Mouse (Mus musculus): Measurements from ENCODE around the gene Hist1h2ak.
"Not testable (repeated sequence)": the region's sequence is repeated elsewhere in the genome, so short reads cannot be mapped to it uniquely, and the experiment has no call there.

Hist1h2ak gene
- long read RNA-seq, experiment 1 = 0 reads
- long read RNA-seq, experiment 2 = 0 reads

DNA sequence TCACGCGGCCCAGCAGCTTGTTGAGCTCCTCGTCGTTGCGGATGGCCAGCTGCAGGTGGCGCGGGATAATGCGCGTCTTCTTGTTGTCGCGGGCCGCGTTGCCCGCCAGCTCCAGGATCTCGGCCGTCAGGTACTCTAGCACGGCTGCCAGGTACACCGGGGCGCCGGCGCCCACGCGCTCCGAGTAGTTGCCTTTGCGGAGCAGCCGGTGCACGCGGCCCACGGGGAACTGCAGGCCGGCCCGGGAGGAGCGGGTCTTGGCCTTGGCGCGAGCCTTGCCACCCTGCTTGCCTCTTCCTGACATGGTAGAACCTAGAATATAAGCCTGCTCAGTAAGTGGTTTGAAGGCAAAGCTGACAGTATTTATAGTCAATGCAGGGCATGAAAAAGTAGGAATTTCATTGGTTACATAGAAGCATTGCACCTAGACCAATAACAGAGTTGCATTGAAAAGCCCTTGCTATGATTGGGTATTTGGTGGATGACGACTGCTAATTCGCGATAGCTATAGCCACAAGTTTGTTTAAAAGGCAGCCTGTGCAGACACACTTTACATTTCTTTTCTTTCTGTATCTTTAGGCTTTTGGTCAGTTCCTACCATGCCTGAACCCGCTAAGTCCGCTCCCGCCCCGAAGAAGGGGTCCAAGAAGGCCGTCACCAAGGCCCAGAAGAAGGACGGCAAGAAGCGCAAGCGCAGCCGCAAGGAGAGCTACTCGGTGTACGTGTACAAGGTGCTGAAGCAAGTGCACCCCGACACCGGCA is at the start of gene Hist1h2ak, which contains the start of gene Hist1h2bn:
Hist1h2ak (minus strand) TSS at position 304 of the 762 bp plus-strand sequence.
Hist1h2bn (plus strand) TSS at position 600 of the 762 bp plus-strand sequence.
- intact Hi-C loops (cut with DNase I) = not testable (repeated sequence)

DNA sequence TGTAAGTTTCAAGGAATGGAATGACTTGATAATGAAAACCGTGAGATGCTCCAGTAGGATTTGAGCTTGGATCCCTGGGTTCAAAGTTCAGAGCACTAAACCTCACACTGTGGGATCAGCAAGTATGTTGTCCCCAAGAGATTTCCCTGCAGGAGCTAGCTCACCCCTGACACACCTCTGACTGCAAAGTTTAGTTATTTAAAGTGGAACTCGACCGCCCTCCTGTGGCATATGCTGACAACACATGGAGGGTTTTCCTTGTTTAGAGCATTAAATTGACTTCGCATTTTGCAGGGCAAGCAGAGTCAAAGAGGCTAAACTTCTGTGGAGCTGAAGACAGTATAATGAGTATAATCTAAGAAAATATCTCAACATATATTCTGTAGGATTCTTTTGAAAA is 49.4 kb upstream of the Hist1h2ak start:
- intact Hi-C loops (cut with DNase I) = not testable (repeated sequence)

DNA sequence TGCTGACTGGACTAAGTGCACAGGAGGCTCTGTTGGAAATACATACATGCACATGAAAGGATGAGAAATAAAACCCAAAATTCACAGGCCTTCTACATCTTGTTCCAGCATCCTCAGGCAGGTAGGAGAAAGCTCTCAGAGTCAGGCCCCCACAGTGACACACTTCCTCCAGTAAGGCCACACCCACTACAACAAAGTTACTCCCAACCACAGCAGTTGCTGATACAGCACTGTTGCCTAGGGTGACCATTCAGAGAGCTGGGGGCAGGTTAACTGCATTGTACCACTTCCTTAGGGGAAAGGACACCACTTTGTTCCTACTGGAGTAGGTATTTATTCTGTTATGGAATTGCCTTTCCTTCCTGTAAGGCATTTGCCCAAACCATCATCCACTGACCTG is 43.5 kb upstream of the Hist1h2ak start:
- intact Hi-C loops (cut with DNase I) = not testable (repeated sequence)

GRCm38 (mm10) chr13:21795584-21795983 is 42.0 kb upstream of the Hist1h2ak start:
- intact Hi-C loops (cut with DNase I) = no loop called here

DNA sequence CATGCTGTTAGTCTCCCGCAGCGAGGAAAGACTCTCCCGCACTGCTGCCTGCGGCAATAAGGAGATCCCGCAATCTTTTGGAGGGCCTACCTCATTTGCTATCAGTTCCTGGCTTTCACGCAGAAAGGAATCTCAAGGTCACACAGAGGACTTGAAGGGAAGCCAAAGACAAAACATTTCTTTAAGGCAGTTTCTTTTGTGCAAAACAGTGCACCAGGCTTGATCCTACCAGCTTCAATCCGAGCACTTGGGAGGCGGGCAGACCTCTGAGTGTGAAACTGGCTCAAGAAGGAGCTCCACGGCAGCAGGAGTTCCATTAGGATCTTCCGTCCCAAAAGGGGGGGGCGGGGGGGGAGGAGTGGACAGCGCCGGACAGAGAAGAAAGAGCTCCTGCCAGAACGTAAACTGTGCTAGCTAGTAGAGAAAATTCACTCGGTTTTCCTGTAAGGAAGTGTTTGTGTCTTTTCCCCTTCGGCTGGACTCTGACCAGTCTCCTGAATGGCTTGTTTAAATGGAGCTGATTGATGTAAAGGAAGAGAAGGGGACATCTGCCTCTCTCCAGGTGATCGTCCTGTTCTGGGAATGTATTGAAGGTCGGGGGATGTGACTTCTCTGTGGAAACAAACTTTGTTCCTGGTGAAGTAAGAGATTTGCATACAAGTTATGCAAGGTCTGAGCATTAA is 37.1 kb upstream of the Hist1h2ak start:
- intact Hi-C loops (cut with DNase I) = no loop called here

DNA sequence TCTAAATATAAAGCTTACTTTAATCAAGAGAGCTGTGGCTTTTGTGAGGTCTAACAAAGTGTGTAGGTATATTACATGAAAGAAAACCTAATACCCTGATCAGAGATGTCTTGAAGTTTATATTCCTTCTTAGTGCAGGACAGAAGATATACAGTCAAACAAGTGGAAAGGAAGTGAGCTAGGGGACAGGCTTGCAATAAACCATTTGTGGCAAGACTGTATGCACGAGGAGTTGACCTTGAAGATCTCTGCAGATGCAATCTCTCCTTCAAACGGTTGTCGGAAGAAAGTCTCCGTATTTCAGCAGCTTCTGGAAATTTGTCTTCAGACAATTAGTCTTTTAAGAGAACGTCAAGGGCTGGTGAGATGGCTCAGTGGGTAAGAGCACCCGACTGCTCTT is 36.3 kb upstream of the Hist1h2ak start:
- intact Hi-C loops (cut with DNase I) = no loop called here

- intact Hi-C loops (cut with DNase I) = no loop called here
Measured at GRCm38 (mm10) chr13:21787760-21788593, 34.4 kb upstream of the Hist1h2ak start.

GRCm38 (mm10) chr13:21786899-21787629 is 33.4 kb upstream of the Hist1h2ak start, which contains the start of the genes Hist1h2an and Hist1h2bp:
TSS of gene Hist1h2an (minus strand) at chr13:21787218.
TSS of gene Hist1h2bp (plus strand) at chr13:21787461.
- intact Hi-C loops (cut with DNase I) = not testable (repeated sequence)

DNA sequence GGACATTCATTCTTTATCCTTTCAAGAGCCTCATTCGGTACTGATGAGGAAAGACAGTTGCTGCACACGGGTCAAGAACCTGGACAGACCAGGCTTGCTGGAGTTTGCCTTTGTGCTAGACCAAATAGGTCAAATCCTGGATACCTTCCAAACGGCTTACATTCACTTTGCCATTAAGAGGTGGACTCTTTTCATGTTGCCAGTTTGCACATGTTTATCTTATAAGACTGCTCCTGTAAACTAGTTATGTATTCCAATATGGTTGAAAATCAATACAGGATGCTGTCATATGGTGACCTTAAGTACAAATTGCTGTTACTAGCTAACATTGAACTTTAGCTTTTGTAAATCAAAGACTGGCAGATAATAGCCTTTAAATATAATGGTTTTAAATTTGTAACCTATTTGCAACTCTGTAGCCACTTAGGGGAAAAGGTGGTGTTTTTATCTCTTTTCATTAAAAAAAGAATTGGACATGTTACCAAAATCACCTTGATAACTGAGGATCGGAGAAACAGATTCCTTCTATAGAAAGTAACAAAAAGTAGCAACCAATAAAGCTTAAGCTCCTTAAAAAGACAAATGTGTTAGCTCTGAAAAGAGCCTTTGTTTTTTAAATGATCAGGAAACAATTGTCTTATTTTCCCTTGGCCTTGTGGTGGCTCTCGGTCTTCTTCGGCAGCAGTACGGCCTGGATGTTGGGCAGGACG is 32.7 kb upstream of the Hist1h2ak start:
- intact Hi-C loops (cut with DNase I) = no loop called here

- intact Hi-C loops (cut with DNase I) = no loop called here
Measured at GRCm38 (mm10) chr13:21784311-21784710, 30.7 kb upstream of the Hist1h2ak start.

DNA sequence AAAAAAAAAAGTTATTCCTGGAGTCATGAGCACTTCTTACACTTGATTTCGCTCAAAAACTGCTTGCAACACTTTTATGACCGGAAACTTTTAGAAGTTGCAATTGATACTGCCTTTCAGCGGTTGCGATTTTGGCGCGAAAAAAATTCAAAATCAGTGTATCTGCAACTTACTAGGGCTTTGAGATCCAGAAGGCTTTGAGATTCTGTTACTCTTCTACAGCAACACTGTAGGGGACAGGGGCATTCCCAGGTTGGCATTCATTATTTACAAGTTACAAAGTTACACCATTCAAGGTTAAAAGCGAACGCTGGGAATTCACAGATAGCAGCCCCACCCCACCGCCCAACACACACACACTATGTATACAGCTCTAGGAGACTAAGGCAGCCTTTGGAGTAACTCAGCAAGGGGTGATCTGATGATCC is 30.1 kb upstream of the Hist1h2ak start:
- intact Hi-C loops (cut with DNase I) = no loop called here

DNA sequence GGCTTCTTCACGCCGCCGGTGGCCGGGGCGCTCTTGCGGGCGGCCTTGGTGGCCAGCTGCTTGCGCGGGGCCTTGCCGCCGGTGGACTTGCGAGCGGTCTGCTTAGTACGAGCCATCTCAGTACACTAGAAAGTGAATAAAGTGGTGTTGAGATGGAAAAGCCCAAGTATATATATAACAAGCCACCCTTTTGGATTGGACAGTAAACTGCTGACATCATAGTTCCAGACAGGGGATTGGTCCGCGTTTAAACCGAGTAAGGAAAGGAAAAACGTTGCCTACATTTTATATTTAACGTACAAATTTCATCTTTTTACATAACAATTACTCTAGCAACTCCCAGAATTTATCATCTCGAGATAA is 29.6 kb upstream of the Hist1h2ak start, which contains the start of gene Hist1h3i:
Hist1h3i (minus strand) TSS at position 116 of the 363 bp plus-strand sequence.
- intact Hi-C loops (cut with DNase I) = no loop called here

DNA sequence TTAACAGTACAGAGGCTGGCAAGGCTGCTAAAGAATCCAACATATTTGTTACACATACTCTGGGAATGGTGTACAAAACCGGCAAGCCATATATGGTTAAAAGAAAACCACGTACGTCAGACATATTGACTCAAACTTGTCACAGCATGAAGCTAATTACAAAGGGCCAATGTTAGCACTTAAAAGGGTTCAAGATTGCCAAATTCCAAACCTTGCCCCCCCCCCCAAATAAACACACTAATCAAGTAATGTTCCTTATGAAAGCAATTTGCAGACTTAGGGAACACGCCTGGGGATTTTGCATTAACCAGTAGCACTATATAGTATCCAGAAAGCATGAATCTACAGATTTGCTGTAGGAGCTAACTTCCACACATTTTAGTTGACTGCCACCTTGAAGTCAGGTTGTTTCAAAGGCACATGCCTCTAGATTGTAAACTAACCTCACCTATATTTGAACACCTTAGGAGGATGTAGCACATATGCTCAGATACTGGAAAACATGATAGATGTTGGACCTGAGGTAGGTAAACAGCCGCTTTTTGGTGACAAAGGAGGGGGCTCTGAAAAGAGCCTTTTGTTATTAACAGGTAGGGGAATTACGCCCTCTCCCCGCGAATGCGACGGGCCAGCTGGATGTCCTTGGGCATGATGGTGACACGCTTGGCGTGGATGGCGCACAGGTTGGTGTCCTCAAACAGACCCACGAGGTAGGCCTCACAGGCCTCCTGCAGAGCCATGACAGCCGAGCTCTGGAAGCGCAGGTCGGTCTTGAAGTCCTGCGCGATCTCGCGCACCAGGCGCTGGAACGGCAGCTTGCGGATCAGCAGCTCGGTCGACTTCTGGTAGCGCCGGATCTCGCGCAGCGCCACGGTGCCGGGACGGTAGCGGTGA is 29.0 kb upstream of the Hist1h2ak start:
- intact Hi-C loops (cut with DNase I) = not testable (repeated sequence)

GRCm38 (mm10) chr13:21781639-21782038 is 28.0 kb upstream of the Hist1h2ak start:
- intact Hi-C loops (cut with DNase I) = no loop called here

- intact Hi-C loops (cut with DNase I) = no loop called here
Measured at GRCm38 (mm10) chr13:21781021-21781555, 27.5 kb upstream of the Hist1h2ak start.

- intact Hi-C loops (cut with DNase I) = no loop called here
Measured at GRCm38 (mm10) chr13:21779767-21780731, 26.4 kb upstream of the Hist1h2ak start, which contains the start of gene Hist1h1b. TSS of gene Hist1h1b (minus strand) at chr13:21780625.
